22 mouse cellular contexts compared by ENCODE assay signal in genomic region chr2:49922810-49923209, GRCm38 (mm10).
A peak's percentile ranks its signal among the peaks of the same experiment; 100 is the strongest.
DNase-seq lines count a peak whose midpoint lies in the region; ATAC-seq lines count a peak whose summit lies in the region.
"Had no signal": no experiment of that assay in that cellular context is flagged by ENCODE, and none has a peak within 500 bp of the region (broad histone marks: within the 10 kb centered on the region; RNA-seq: fewer than 3 reads in every experiment).

No protein-coding gene starts in this region.

- DNase-seq in forebrain, embryonic 14.5 days (ENCODE audit: low spot score), result no peak
- no peak for DNase-seq in hindbrain, embryonic 11.5 days (ENCODE audit: low spot score)
- DNase-seq in spleen, postnatal 10 days (ENCODE audit: low spot score in 2 of 2), result no peak
- DNase-seq: adrenal gland, postnatal 25 days; cerebellum, adult 8-10 months; gastrocnemius, postnatal 10 days; kidney, adult 18-20 months; kidney, postnatal 10 days; liver, embryonic 13.5 days; lung, adult 2 months; lung, postnatal 14 days; thymus, adult 2 months had no signal

- H3K4me3 ChIP-seq in forebrain, embryonic 15.5 days, result no peak overlapping the region
- no peak overlapping the region for H3K4me3 ChIP-seq in forebrain, embryonic 14.5 days (ENCODE audit: low read depth, low read length)
- no peak overlapping the region for H3K4me3 ChIP-seq in hindbrain, embryonic 15.5 days
- H3K4me3 ChIP-seq in hindbrain, embryonic 11.5 days (ENCODE audit: low read depth, low read length), result no peak overlapping the region
- no peak overlapping the region for H3K4me3 ChIP-seq in neural tube, embryonic 13.5 days
- no peak overlapping the region for H3K4me3 ChIP-seq in neural tube, embryonic 15.5 days (replicated peaks)
- H3K4me3 ChIP-seq: embryonic facial prominence, embryonic 15.5 days; left cerebral cortex, adult 2 months; liver, embryonic 13.5 days; megakaryocyte, embryonic 14.5 days; neural tube, embryonic 12.5 days had no signal

- WGBS in forebrain, embryonic 15.5 days, result 44% methylated on average over 4 of the region's 4 CpGs
- WGBS in forebrain, embryonic 14.5 days, result 43% methylated on average over 4 of the region's 4 CpGs
- 63% methylated on average over 4 of the region's 4 CpGs for WGBS in hindbrain, embryonic 15.5 days
- WGBS in hindbrain, embryonic 11.5 days, result 73% methylated on average over 4 of the region's 4 CpGs
- 62% methylated on average over 4 of the region's 4 CpGs for WGBS in neural tube, embryonic 13.5 days
- 63% methylated on average over 4 of the region's 4 CpGs for WGBS in neural tube, embryonic 15.5 days

- no peak overlapping the region for H3K4me2 ChIP-seq in forebrain, embryonic 15.5 days (replicated peaks)
- no peak overlapping the region for H3K4me2 ChIP-seq in forebrain, embryonic 14.5 days (ENCODE audit: low read length)
- H3K4me2 ChIP-seq in hindbrain, embryonic 15.5 days, result no peak overlapping the region
- no peak overlapping the region for H3K4me2 ChIP-seq in hindbrain, embryonic 11.5 days (replicated peaks; ENCODE audit: low read depth, low read length)
- H3K4me2 ChIP-seq in neural tube, embryonic 13.5 days, result no peak overlapping the region
- H3K4me2 ChIP-seq in neural tube, embryonic 15.5 days, result no peak overlapping the region
- H3K4me2 ChIP-seq: embryonic facial prominence, embryonic 15.5 days; heart, embryonic 11.5 days; liver, embryonic 13.5 days; neural tube, embryonic 12.5 days had no signal

- no peak for ATAC-seq in forebrain, embryonic 15.5 days (replicated peaks)
- no peak; the same call in 1 of the 2 replicates for ATAC-seq in forebrain, embryonic 14.5 days
- ATAC-seq in hindbrain, embryonic 15.5 days (ENCODE audit: low FRiP score, low read depth), result 0 out of 2 replicates have a peak, but pooled peaks have one; percentile 21
- ATAC-seq in hindbrain, embryonic 11.5 days (ENCODE audit: low FRiP score), result no peak
- ATAC-seq in neural tube, embryonic 13.5 days (ENCODE audit: low read depth), result no peak
- ATAC-seq in neural tube, embryonic 15.5 days (ENCODE audit: low FRiP score), result no peak

- no peaks in the 10 kb centered on the region for H3K9me3 ChIP-seq in forebrain, embryonic 15.5 days
- H3K9me3 ChIP-seq in forebrain, embryonic 14.5 days (replicated peaks; ENCODE audit: control insufficient read depth, low read length), result no peaks in the 10 kb centered on the region
- H3K9me3 ChIP-seq in hindbrain, embryonic 15.5 days, result no peaks in the 10 kb centered on the region
- H3K9me3 ChIP-seq in hindbrain, embryonic 11.5 days (ENCODE audit: control insufficient read depth, low read length), result no peaks in the 10 kb centered on the region
- no peaks in the 10 kb centered on the region for H3K9me3 ChIP-seq in neural tube, embryonic 13.5 days
- no peaks in the 10 kb centered on the region for H3K9me3 ChIP-seq in neural tube, embryonic 15.5 days (replicated peaks)
- H3K9me3 ChIP-seq: embryonic facial prominence, embryonic 15.5 days; liver, embryonic 13.5 days; megakaryocyte, embryonic 14.5 days; neural tube, embryonic 12.5 days had no signal

- peak overlapping the region; percentile 56 for H3K27ac ChIP-seq in forebrain, embryonic 15.5 days (replicated peaks)
- no peak overlapping the region for H3K27ac ChIP-seq in forebrain, embryonic 14.5 days (ENCODE audit: low read depth, low read length)
- no peak overlapping the region for H3K27ac ChIP-seq in hindbrain, embryonic 15.5 days (replicated peaks)
- no peak overlapping the region for H3K27ac ChIP-seq in hindbrain, embryonic 11.5 days (ENCODE audit: low read depth, low read length)
- peak overlapping the region; percentile 46; the same call in 1 of the 2 replicates for H3K27ac ChIP-seq in neural tube, embryonic 13.5 days (replicated peaks)
- H3K27ac ChIP-seq in neural tube, embryonic 15.5 days (replicated peaks), result no peak overlapping the region
- H3K27ac ChIP-seq: embryonic facial prominence, embryonic 15.5 days; left cerebral cortex, adult 2 months; liver, embryonic 13.5 days; neural tube, embryonic 12.5 days; stomach, postnatal 0 days had no signal

- peaks cover 26% of the 10 kb centered on the region for H3K4me1 ChIP-seq in forebrain, embryonic 15.5 days
- peaks cover 7% of the 10 kb centered on the region for H3K4me1 ChIP-seq in forebrain, embryonic 14.5 days (ENCODE audit: control insufficient read depth, insufficient read depth, low read length)
- H3K4me1 ChIP-seq in hindbrain, embryonic 15.5 days (replicated peaks), result peaks cover 5% of the 10 kb centered on the region; the same call in 1 of the 2 replicates
- no peaks in the 10 kb centered on the region for H3K4me1 ChIP-seq in hindbrain, embryonic 11.5 days (replicated peaks; ENCODE audit: control insufficient read depth, insufficient read depth, low read length)
- H3K4me1 ChIP-seq in neural tube, embryonic 13.5 days (replicated peaks), result peaks cover 27% of the 10 kb centered on the region
- H3K4me1 ChIP-seq in neural tube, embryonic 15.5 days, result peaks cover 9% of the 10 kb centered on the region
- H3K4me1 ChIP-seq: liver, embryonic 13.5 days had no signal

- H3K36me3 ChIP-seq in forebrain, embryonic 15.5 days, result no peaks in the 10 kb centered on the region
- no peaks in the 10 kb centered on the region for H3K36me3 ChIP-seq in forebrain, embryonic 14.5 days (ENCODE audit: control insufficient read depth, insufficient read depth, low read length)
- H3K36me3 ChIP-seq in hindbrain, embryonic 15.5 days, result no peaks in the 10 kb centered on the region
- H3K36me3 ChIP-seq in hindbrain, embryonic 11.5 days (ENCODE audit: control insufficient read depth, insufficient read depth, low read length), result no peaks in the 10 kb centered on the region
- no peaks in the 10 kb centered on the region for H3K36me3 ChIP-seq in neural tube, embryonic 13.5 days
- no peaks in the 10 kb centered on the region for H3K36me3 ChIP-seq in neural tube, embryonic 15.5 days
- H3K36me3 ChIP-seq: embryonic facial prominence, embryonic 15.5 days; liver, embryonic 13.5 days; neural tube, embryonic 12.5 days had no signal

- H3K9ac ChIP-seq in forebrain, embryonic 15.5 days (replicated peaks), result no peak overlapping the region
- H3K9ac ChIP-seq in forebrain, embryonic 14.5 days (ENCODE audit: low read length), result no peak overlapping the region
- H3K9ac ChIP-seq in hindbrain, embryonic 15.5 days, result no peak overlapping the region
- H3K9ac ChIP-seq in hindbrain, embryonic 11.5 days (ENCODE audit: low read depth, low read length), result no peak overlapping the region
- H3K9ac ChIP-seq in neural tube, embryonic 13.5 days, result no peak overlapping the region
- H3K9ac ChIP-seq in neural tube, embryonic 15.5 days (replicated peaks), result no peak overlapping the region
- H3K9ac ChIP-seq: embryonic facial prominence, embryonic 15.5 days; liver, embryonic 13.5 days; neural tube, embryonic 12.5 days had no signal

- H3K27me3 ChIP-seq in forebrain, embryonic 15.5 days, result no peaks in the 10 kb centered on the region
- H3K27me3 ChIP-seq in forebrain, embryonic 14.5 days (replicated peaks; ENCODE audit: control insufficient read depth, insufficient read depth, low read length), result no peaks in the 10 kb centered on the region
- H3K27me3 ChIP-seq in hindbrain, embryonic 15.5 days, result no peaks in the 10 kb centered on the region
- no peaks in the 10 kb centered on the region for H3K27me3 ChIP-seq in hindbrain, embryonic 11.5 days (ENCODE audit: control insufficient read depth, insufficient read depth, low read length)
- H3K27me3 ChIP-seq in neural tube, embryonic 13.5 days, result no peaks in the 10 kb centered on the region
- no peaks in the 10 kb centered on the region for H3K27me3 ChIP-seq in neural tube, embryonic 15.5 days (replicated peaks)
- H3K27me3 ChIP-seq: embryonic facial prominence, embryonic 15.5 days; liver, embryonic 13.5 days; megakaryocyte, embryonic 14.5 days; neural tube, embryonic 12.5 days had no signal

Comparison
In these comparisons a context has a peak if more than half of its experiments do, and no peak if none do; other contexts are left out.
1. H3K27ac ChIP-seq: peak in forebrain, embryonic 15.5 days (single experiment) and neural tube, embryonic 13.5 days (single experiment); none in forebrain, embryonic 14.5 days (single experiment), hindbrain, embryonic 15.5 days (single experiment), hindbrain, embryonic 11.5 days (single experiment) and neural tube, embryonic 15.5 days (single experiment).